Mouse (Mus musculus) hindbrain, embryonic 10.5 days (tissue): ENCODE results near the gene Rab1a. TPM values are rescaled to one million over a fixed set of nuclear protein-coding genes. Genes with fewer than 3 reads are reported as not detected.
A peak's percentile ranks its signal among the peaks of the same experiment; 100 is the strongest.
"Not testable (repeated sequence)": the region's sequence is repeated elsewhere in the genome, so short reads cannot be mapped to it uniquely, and the experiment has no call there.

Experiments used
- DNase-seq: peaks from one replicate; pipeline ENCODE4 v3.0.0-alpha.2; 2017; ENCODE audit warnings: low spot score
- H3K27ac ChIP-seq: fragments of 300-500 bp; sonication (generic); 2 replicates; pipeline ENCODE4 v1.5.1; 2016; ENCODE audit warnings: mild to moderate bottlenecking, moderate library complexity
- H3K27me3 ChIP-seq: fragments of 300-500 bp; sonication (generic); 2 replicates; pipeline ENCODE4 v1.6.1; 2016; ENCODE audit warnings: mild to moderate bottlenecking; ENCODE audit not compliant: poor library complexity, insufficient read depth, severe bottlenecking
- H3K36me3 ChIP-seq: fragments of 300-500 bp; sonication (generic); 2 replicates; pipeline ENCODE4 v1.6.1; 2016; ENCODE audit warnings: mild to moderate bottlenecking, moderate library complexity
- H3K4me1 ChIP-seq: fragments of 300-500 bp; sonication (generic); replicated peaks from 2 replicates; pipeline ENCODE4 v1.6.1; 2016; ENCODE audit warnings: mild to moderate bottlenecking
- H3K4me3 ChIP-seq: fragments of 300-500 bp; sonication (generic); 2 replicates; pipeline ENCODE4 v1.5.1; 2016; ENCODE audit warnings: mild to moderate bottlenecking, moderate library complexity
- H3K9me3 ChIP-seq: fragments of 300-500 bp; sonication (generic); 2 replicates; pipeline ENCODE4 v1.6.1; 2016; ENCODE audit warnings: mild to moderate bottlenecking, moderate library complexity
- WGBS: fragments of 180-500 bp; shearing (Covaris S2); methylation state at CpG from one replicate; pipeline ENCODE4 v1.1.7; 2016; 5-methylcytosine and 5-hydroxymethylcytosine counted together
- polyA plus RNA-seq: library from polyadenylated mRNA; unstranded; fragments of >200 nt; fragmentation: Nextera tagmentation; extraction: Ambion mirVana; gene quantifications from 2 replicates; pipeline ENCODE4 v1.2.1, GENCODE M21; 2016

Rab1a gene
- polyA plus RNA-seq = 208 and 216 TPM in 2 replicates

GRCm38 (mm10) chr11:20200713-20201575 lies at the start of gene Rab1a:
TSS of gene Rab1a (plus strand) at chr11:20201432.
- whole genome bisulfite sequencing = under 1% methylated on average over 54 of the region's 54 CpGs

GRCm38 (mm10) chr11:20152107-20152901 lies 48.9 kb upstream of the Rab1a start:
- no peak overlapping the region for H3K4me3 ChIP-seq
- no peaks in the 10 kb centered on the region for H3K27me3 ChIP-seq
- H3K4me1 ChIP-seq = no peaks in the 10 kb centered on the region
- WGBS = 87% methylated on average over 4 of the region's 4 CpGs
- no peaks in the 10 kb centered on the region for H3K36me3 ChIP-seq
- no peak for DNase-seq
- no peak overlapping the region for H3K27ac ChIP-seq
- H3K9me3 ChIP-seq = 0 out of 2 replicates have a peak, but pooled peaks cover 9% of the 10 kb centered on the region

More at GRCm38 (mm10) chr11:20200713-20201575, at the start of gene Rab1a:
- peak; percentile 100 for DNase-seq
- Histone ChIP-seq H3K27me3 (no peaks in the 10 kb centered on the region), H3K4me1 (peaks cover 34% of the 10 kb centered on the region), H3K4me3 (peak within 1 kb of the TSS; percentile 99), H3K36me3 (peaks cover 9% of the 10 kb centered on the region), H3K9me3 (no peaks in the 10 kb centered on the region), H3K27ac (peak within 1 kb of the TSS; percentile 92)

GRCm38 (mm10) chr11:20153542-20153941 lies 47.7 kb upstream of the Rab1a start:
- not testable (repeated sequence) for H3K4me3 ChIP-seq, H3K9me3 ChIP-seq, H3K27ac ChIP-seq, DNase-seq, H3K27me3 ChIP-seq, H3K36me3 ChIP-seq, H3K4me1 ChIP-seq
- 92% methylated on average over 5 of the region's 5 CpGs for WGBS

- no peaks in the 10 kb centered on the region for H3K27me3 ChIP-seq
- no peaks in the 10 kb centered on the region for H3K4me1 ChIP-seq
- DNase-seq = no peak
- no peak overlapping the region for H3K4me3 ChIP-seq
- H3K9me3 ChIP-seq = no peaks in the 10 kb centered on the region
- H3K27ac ChIP-seq = no peak overlapping the region
- no peaks in the 10 kb centered on the region for H3K36me3 ChIP-seq
Observed at GRCm38 (mm10) chr11:20158879-20159278, 42.4 kb upstream of the Rab1a start.

- WGBS = 55% methylated on average over 4 of the region's 4 CpGs
- Histone ChIP-seq H3K9me3 (no peaks in the 10 kb centered on the region), H3K36me3 (no peaks in the 10 kb centered on the region), H3K4me3 (no peak overlapping the region), H3K27ac (no peak overlapping the region), H3K4me1 (no peaks in the 10 kb centered on the region), H3K27me3 (no peaks in the 10 kb centered on the region)
- no peak for DNase-seq
Observed at GRCm38 (mm10) chr11:20164979-20165867, 36.0 kb upstream of the Rab1a start.

GRCm38 (mm10) chr11:20165991-20166390 lies 35.2 kb upstream of the Rab1a start:
- Histone ChIP-seq H3K27me3 (no peaks in the 10 kb centered on the region), H3K4me3 (no peak overlapping the region), H3K9me3 (no peaks in the 10 kb centered on the region), H3K27ac (no peak overlapping the region), H3K4me1 (no peaks in the 10 kb centered on the region), H3K36me3 (no peaks in the 10 kb centered on the region)
- 90% methylated on average over 4 of the region's 4 CpGs for WGBS
- DNase-seq = no peak

- not testable (repeated sequence) for H3K36me3 ChIP-seq, H3K27me3 ChIP-seq, DNase-seq, H3K9me3 ChIP-seq, H3K27ac ChIP-seq, H3K4me1 ChIP-seq, H3K4me3 ChIP-seq
- WGBS = 75% methylated on average over 6 of the region's 6 CpGs
Observed at GRCm38 (mm10) chr11:20166476-20166875, 34.8 kb upstream of the Rab1a start.

GRCm38 (mm10) chr11:20168972-20169371 lies 32.3 kb upstream of the Rab1a start:
- 90% methylated on average over 11 of the region's 11 CpGs for WGBS
- no peak overlapping the region for H3K27ac ChIP-seq
- no peak overlapping the region for H3K4me3 ChIP-seq
- no peaks in the 10 kb centered on the region for H3K4me1 ChIP-seq
- no peaks in the 10 kb centered on the region for H3K27me3 ChIP-seq
- no peaks in the 10 kb centered on the region for H3K9me3 ChIP-seq
- no peak for DNase-seq
- H3K36me3 ChIP-seq = no peaks in the 10 kb centered on the region

GRCm38 (mm10) chr11:20187271-20187670 lies 14.0 kb upstream of the Rab1a start:
- 86% methylated on average over 6 of the region's 6 CpGs for WGBS
- no peaks in the 10 kb centered on the region for H3K9me3 ChIP-seq

GRCm38 (mm10) chr11:20193100-20193736 lies 8.0 kb upstream of the Rab1a start:
- no peaks in the 10 kb centered on the region for H3K36me3 ChIP-seq
- DNase-seq = no peak
- no peaks in the 10 kb centered on the region for H3K9me3 ChIP-seq
- no peak overlapping the region for H3K4me3 ChIP-seq
- H3K27ac ChIP-seq = no peak overlapping the region
- no peaks in the 10 kb centered on the region for H3K4me1 ChIP-seq
- WGBS = 91% methylated on average over 4 of the region's 4 CpGs
- no peaks in the 10 kb centered on the region for H3K27me3 ChIP-seq

More at GRCm38 (mm10) chr11:20187271-20187670, 14.0 kb upstream of the Rab1a start:
- no peak overlapping the region for H3K4me3 ChIP-seq
- H3K4me1 ChIP-seq = no peaks in the 10 kb centered on the region
- no peaks in the 10 kb centered on the region for H3K27me3 ChIP-seq
- DNase-seq = no peak
- no peaks in the 10 kb centered on the region for H3K36me3 ChIP-seq
- no peak overlapping the region for H3K27ac ChIP-seq

GRCm38 (mm10) chr11:20201661-20202101 lies 449 bp downstream of the Rab1a start:
- peaks cover 9% of the 10 kb centered on the region for H3K36me3 ChIP-seq
- peak overlapping the region; percentile 99 for H3K4me3 ChIP-seq
- no peak for DNase-seq
- WGBS = under 1% methylated on average over 40 of the region's 40 CpGs
- H3K4me1 ChIP-seq = peaks cover 39% of the 10 kb centered on the region
- peak overlapping the region; percentile 92 for H3K27ac ChIP-seq
- no peaks in the 10 kb centered on the region for H3K9me3 ChIP-seq
- H3K27me3 ChIP-seq = no peaks in the 10 kb centered on the region
